Mouse (Mus musculus): ENCODE measurements around the gene Kif26b.

The Kif26b gene

GRCm38 (mm10) chr1:178936976-178937375 is 408.1 kb downstream of the Kif26b start:
- no peak for DNase-seq

GRCm38 (mm10) chr1:178940353-178940752 is 411.4 kb downstream of the Kif26b start:
- no peak for DNase-seq

- DNase-seq: no peak
Observed at GRCm38 (mm10) chr1:178942251-178942963, 413.5 kb downstream of the Kif26b start.

GRCm38 (mm10) chr1:178952910-178953309 is 424.0 kb downstream of the Kif26b start:
- DNase-seq: no peak

GRCm38 (mm10) chr1:178958641-178959040 is 429.7 kb downstream of the Kif26b start:
- no peak for DNase-seq

GRCm38 (mm10) chr1:178960015-178960559 is 431.2 kb downstream of the Kif26b start:
- peak; percentile 87 to 90 for DNase-seq

GRCm38 (mm10) chr1:178961661-178962060 is 432.7 kb downstream of the Kif26b start:
- DNase-seq: no peak

- peak in 1 of 2 experiments; percentile 27 for DNase-seq
Observed at GRCm38 (mm10) chr1:178972055-178972454, 443.1 kb downstream of the Kif26b start.

- no peak for DNase-seq
Observed at GRCm38 (mm10) chr1:178978617-178979245, 449.8 kb downstream of the Kif26b start.

- DNase-seq: no peak
Observed at GRCm38 (mm10) chr1:178980185-178980584, 451.3 kb downstream of the Kif26b start.

GRCm38 (mm10) chr1:178981641-178982040 is 452.7 kb downstream of the Kif26b start:
- no peak for DNase-seq

- no peak for DNase-seq
Observed at GRCm38 (mm10) chr1:178988176-178988575, 459.3 kb downstream of the Kif26b start.
